27 mouse cellular contexts compared by ENCODE assay signal in the genomic region with DNA sequence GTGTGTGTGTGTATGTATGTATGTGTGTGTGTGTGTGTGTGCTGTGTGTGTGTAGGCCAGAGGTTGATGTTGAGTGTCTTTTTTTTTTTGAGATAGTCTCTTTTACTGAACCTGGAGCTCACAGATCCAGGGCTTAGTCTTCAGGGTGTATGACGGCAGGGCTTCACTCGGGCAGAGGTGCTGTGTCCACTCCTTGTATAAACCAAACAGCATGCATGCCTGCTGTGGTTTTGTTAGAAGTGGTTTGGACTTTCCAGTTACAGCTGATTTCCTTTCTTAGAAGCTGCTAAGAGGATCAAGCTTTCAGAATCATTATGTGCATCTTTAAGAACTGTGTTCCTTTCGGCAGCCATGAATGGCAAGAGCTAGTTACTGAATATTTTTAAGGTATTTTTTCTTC. TPM values are rescaled to one million over a fixed set of nuclear protein-coding genes. Genes with fewer than 3 reads are reported as not detected.
DNase-seq lines count a peak whose midpoint lies in the region; ATAC-seq and TF ChIP-seq lines count a peak whose summit lies in the region.
"Had no signal": no experiment of that assay in that cellular context is flagged by ENCODE, and none has a peak within 500 bp of the region (broad histone marks: within the 10 kb centered on the region; RNA-seq: fewer than 3 reads in every experiment).

No protein-coding gene starts in this region.

- H3K9me3 ChIP-seq in MEL (replicated peaks; ENCODE audit: insufficient read depth, low read length) = no peaks in the 10 kb centered on the region
- H3K9me3 ChIP-seq in midbrain, embryonic 16.5 days (replicated peaks; ENCODE audit: control insufficient read depth, low read length, poor library complexity, severe bottlenecking) = no peaks in the 10 kb centered on the region
- H3K9me3 ChIP-seq: embryonic facial prominence, embryonic 12.5 days; embryonic facial prominence, embryonic 15.5 days; G1E; hindbrain, embryonic 12.5 days; hindbrain, embryonic 15.5 days had no signal

- peak overlapping the region; percentile 89; the same call in 1 of the 2 replicates for H3K27ac ChIP-seq in MEL (ENCODE audit: control insufficient read depth, low read depth, low read length)
- peak overlapping the region; percentile 73; the same call in 1 of the 2 replicates for H3K27ac ChIP-seq in small intestine, adult 2 months (ENCODE audit: insufficient read depth, low read depth, low read length)
- no peak overlapping the region for H3K27ac ChIP-seq in gastrocnemius, adult 2 months
- H3K27ac ChIP-seq in midbrain, embryonic 16.5 days (ENCODE audit: low read length) = no peak overlapping the region
- H3K27ac ChIP-seq: embryonic facial prominence, embryonic 12.5 days; embryonic facial prominence, embryonic 15.5 days; hindbrain, embryonic 12.5 days; hindbrain, embryonic 15.5 days had no signal

- no peak overlapping the region for H3K9ac ChIP-seq in MEL (ENCODE audit: control insufficient read depth, low read depth, low read length, poor library complexity, severe bottlenecking)
- H3K9ac ChIP-seq in midbrain, embryonic 16.5 days (ENCODE audit: low read depth, low read length) = no peak overlapping the region
- H3K9ac ChIP-seq: embryonic facial prominence, embryonic 12.5 days; embryonic facial prominence, embryonic 15.5 days; forebrain, postnatal 0 days; hindbrain, embryonic 12.5 days; hindbrain, embryonic 15.5 days had no signal

- no peak for TF ChIP-seq POLR2A in MEL (IDR thresholded peaks at IDR 0.05; ENCODE audit: control insufficient read depth in 1 of 2, insufficient read depth in 1 of 2, low read depth in 1 of 2, low read length in 2 of 2, poor library complexity in 1 of 2)
- no peak for TF ChIP-seq POLR2A in small intestine, adult 2 months (IDR thresholded peaks at IDR 0.05; ENCODE audit: low read depth, low read length)

- DNase-seq in CD4-positive, CD25-positive, alpha-beta regulatory T cell, adult 2 months (ENCODE audit: low read depth, low spot score) = peak; percentile 38
- no peak for DNase-seq in MEL (ENCODE audit: low read depth, low spot score)
- DNase-seq in gastrocnemius, adult 2 months = no peak
- DNase-seq in adrenal gland, postnatal 36 days = no peak
- DNase-seq: adrenal gland, adult 8-10 months; adrenal gland, postnatal 25 days; cerebellum, adult 11 months; cerebellum, adult 2 months; cerebellum, adult 9-11 months; cerebellum, postnatal 36 days; forebrain, postnatal 0 days; gastrocnemius, postnatal 14 days; heart, adult 11 months; kidney, adult 18-20 months had no signal

- no peak overlapping the region for H3K4me3 ChIP-seq in MEL (ENCODE audit: control insufficient read depth in 1 of 2, insufficient read depth in 1 of 2, low read depth in 2 of 2, low read length in 2 of 2)
- no peak overlapping the region for H3K4me3 ChIP-seq in small intestine, adult 2 months (ENCODE audit: low read depth, low read length)
- H3K4me3 ChIP-seq in gastrocnemius, adult 2 months = no peak overlapping the region
- H3K4me3 ChIP-seq in midbrain, embryonic 16.5 days (ENCODE audit: low read depth, low read length) = no peak overlapping the region
- H3K4me3 ChIP-seq: embryonic facial prominence, embryonic 12.5 days; embryonic facial prominence, embryonic 15.5 days; hindbrain, embryonic 12.5 days; hindbrain, embryonic 15.5 days had no signal

- TF ChIP-seq RAD21 in MEL (IDR thresholded peaks at IDR 0.05; ENCODE audit: low read depth, low read length) = no peak

- peaks cover 18 to 27% of the 10 kb centered on the region in 2 experiments for H3K4me1 ChIP-seq in MEL (ENCODE audit: control insufficient read depth in 1 of 2, insufficient read depth in 2 of 2, low read length in 2 of 2)
- peaks cover 24% of the 10 kb centered on the region for H3K4me1 ChIP-seq in small intestine, adult 2 months (ENCODE audit: control insufficient read depth, insufficient read depth, insufficient read length, low read length)
- H3K4me1 ChIP-seq in midbrain, embryonic 16.5 days (ENCODE audit: control insufficient read depth, insufficient read depth, low read length) = no peaks in the 10 kb centered on the region
- H3K4me1 ChIP-seq: embryonic facial prominence, embryonic 12.5 days; embryonic facial prominence, embryonic 15.5 days; hindbrain, embryonic 12.5 days; hindbrain, embryonic 15.5 days had no signal

- TF ChIP-seq EP300 in MEL (IDR thresholded peaks at IDR 0.05; ENCODE audit: low read depth in 1 of 2, low read length in 2 of 2) = no peak

- no peak for ATAC-seq in CD4-positive, CD25-positive, alpha-beta regulatory T cell, adult 4 months
- ATAC-seq in inflammation-experienced regulatory T-cells, adult 6 months = peak; percentile 11
- ATAC-seq in midbrain, embryonic 16.5 days = no peak
- ATAC-seq: forebrain, embryonic 14.5 days; forebrain, postnatal 0 days; intestine, embryonic 16.5 days had no signal

- WGBS in small intestine, adult 2 months = 79% methylated on average over 3 of the region's 3 CpGs
- WGBS in midbrain, embryonic 16.5 days = 76% methylated on average over 3 of the region's 3 CpGs

- peaks cover 0 to 25% of the 10 kb centered on the region in 2 experiments; a peak in 2 of 4 replicates for H3K36me3 ChIP-seq in MEL (ENCODE audit: control insufficient read depth in 1 of 2, insufficient read depth in 2 of 2, low read length in 2 of 2)
- peaks cover 7% of the 10 kb centered on the region; the same call in 1 of the 2 replicates for H3K36me3 ChIP-seq in small intestine, adult 2 months (ENCODE audit: control insufficient read depth, insufficient read depth, low read length)
- no peaks in the 10 kb centered on the region; the same call in 1 of the 2 replicates for H3K36me3 ChIP-seq in midbrain, embryonic 16.5 days (ENCODE audit: control insufficient read depth, insufficient read depth, low read length)
- H3K36me3 ChIP-seq: embryonic facial prominence, embryonic 12.5 days had no signal

- no peak for TF ChIP-seq CTCF in MEL (IDR thresholded peaks at IDR 0.05 in 2 of 3, conservative IDR thresholded peaks at IDR 0.05 in 1 of 3; ENCODE audit: control insufficient read depth in 1 of 3, insufficient read depth in 1 of 3, low read depth in 2 of 3, low read length in 3 of 3, poor library complexity in 1 of 3, severe bottlenecking in 1 of 3)
- TF ChIP-seq CTCF in small intestine, adult 2 months (IDR thresholded peaks at IDR 0.05; ENCODE audit: extremely low read depth, insufficient read length, insufficient replicate concordance, low read depth, low read length) = no peak
- no peak for TF ChIP-seq CTCF in gastrocnemius, adult 2 months (IDR thresholded peaks at IDR 0.05)

- H3K27me3 ChIP-seq in MEL (ENCODE audit: control insufficient read depth in 1 of 2, insufficient read depth in 2 of 2, low read length in 2 of 2) = no peaks in the 10 kb centered on the region
- H3K27me3 ChIP-seq in small intestine, adult 2 months (ENCODE audit: control insufficient read depth, insufficient read depth, low read length) = no peaks in the 10 kb centered on the region
- no peaks in the 10 kb centered on the region for H3K27me3 ChIP-seq in midbrain, embryonic 16.5 days (ENCODE audit: control insufficient read depth, insufficient read depth, low read depth, low read length)
- H3K27me3 ChIP-seq: embryonic facial prominence, embryonic 12.5 days; embryonic facial prominence, embryonic 15.5 days; hindbrain, embryonic 12.5 days; hindbrain, embryonic 15.5 days had no signal

- H3K4me2 ChIP-seq in midbrain, embryonic 16.5 days (ENCODE audit: low read length) = no peak overlapping the region
- H3K4me2 ChIP-seq: embryonic facial prominence, embryonic 12.5 days; embryonic facial prominence, embryonic 15.5 days; heart, embryonic 11.5 days; hindbrain, embryonic 12.5 days; hindbrain, embryonic 15.5 days had no signal

- no peaks in the 10 kb centered on the region for H3K79me2 ChIP-seq in MEL (ENCODE audit: control insufficient read depth, insufficient read depth, low read length, poor library complexity)

- intact Hi-C loops in gastrocnemius, adult 2 months (cut with DNase I) = no loop called here

RNA-seq across cellular contexts. Expression of a gene that starts 18.6 kb away (rescaled TPM):
- polyA plus RNA-seq in CD4-positive, CD25-positive, alpha-beta regulatory T cell, adult 4 months (2017; shearing (Covaris generic)) = 10 to 100 TPM in 1 of 2 experiments, 1 to 10 TPM in 1; 9.0 to 19.3 TPM
- total RNA-seq in MEL (2012; rRNA removed) = 3.8 TPM in 2 replicates
- 1 to 10 TPM in 1 of 2 experiments, not detected in 1; 6.9 TPM for polyA plus RNA-seq in MEL (2012; ENCODE audit: insufficient read depth in 1 of 2, insufficient read length in 2 of 2, low read depth in 1 of 2, low replicate concordance in 2 of 2, missing spikeins in 1 of 2)
- polyA plus RNA-seq in inflammation-experienced regulatory T-cells, adult 6 months (2017; shearing (Covaris generic)) = 10 to 100 TPM; 10.7 to 16.2 (median 12.3) TPM
- polyA plus RNA-seq in small intestine, adult 2 months (2012; rRNA removed) = 7.6 and 13.7 TPM in 2 replicates
- 1 to 10 TPM; 7.2 to 8.6 TPM for total RNA-seq in gastrocnemius, adult 2 months (2021)
- 29.1 and 32.2 TPM in 2 replicates for polyA plus RNA-seq in midbrain, embryonic 16.5 days (2015; fragmentation: Nextera tagmentation; extraction: Ambion mirVana)
- total RNA-seq in adrenal gland, postnatal 36 days (2021) = 10 to 100 TPM in 1 of 2 experiments, 1 to 10 TPM in 1; 9.9 to 13.0 TPM

RNA-seq across cellular contexts. Expression of a gene that starts 18.8 kb away (rescaled TPM):
- polyA plus RNA-seq in CD4-positive, CD25-positive, alpha-beta regulatory T cell, adult 4 months (2017; shearing (Covaris generic)) = 1 to 10 TPM in 1 of 2 experiments, under 1 TPM in 1; 0.44 to 1.0 TPM
- total RNA-seq in MEL (2012; rRNA removed) = 0.33 and 0.54 TPM in 2 replicates
- under 1 TPM in 1 of 2 experiments, not detected in 1; 0.72 TPM for polyA plus RNA-seq in MEL (2012; ENCODE audit: insufficient read depth in 1 of 2, insufficient read length in 2 of 2, low read depth in 1 of 2, low replicate concordance in 2 of 2, missing spikeins in 1 of 2)
- polyA plus RNA-seq in inflammation-experienced regulatory T-cells, adult 6 months (2017; shearing (Covaris generic)) = under 1 TPM; 0.53 to 0.95 (median 0.75) TPM
- polyA plus RNA-seq in small intestine, adult 2 months (2012; rRNA removed) = 0.27 and 0.34 TPM in 2 replicates
- total RNA-seq in gastrocnemius, adult 2 months (2021) = under 1 TPM in 1 of 2 experiments, not detected in 1; 0.08 TPM
- polyA plus RNA-seq in midbrain, embryonic 16.5 days (2015; fragmentation: Nextera tagmentation; extraction: Ambion mirVana) = 4.7 and 5.4 TPM in 2 replicates
- total RNA-seq in adrenal gland, postnatal 36 days (2021) = 1 to 10 TPM in 1 of 2 experiments, under 1 TPM in 1; 0.69 to 1.0 TPM

RNA-seq across cellular contexts. Expression of a gene that starts 38.4 kb away (rescaled TPM):
- not detected for polyA plus RNA-seq in CD4-positive, CD25-positive, alpha-beta regulatory T cell, adult 4 months (2017; shearing (Covaris generic))
- not detected in 2 replicates for total RNA-seq in MEL (2012; rRNA removed)
- not detected for polyA plus RNA-seq in MEL (2012; ENCODE audit: insufficient read depth in 1 of 2, insufficient read length in 2 of 2, low read depth in 1 of 2, low replicate concordance in 2 of 2, missing spikeins in 1 of 2)
- polyA plus RNA-seq in inflammation-experienced regulatory T-cells, adult 6 months (2017; shearing (Covaris generic)) = 1 to 10 TPM in 1 of 3 experiments, not detected in 2; 5.1 TPM
- 0.65 TPM in 1 of 2 replicates, not detected in the other for polyA plus RNA-seq in small intestine, adult 2 months (2012; rRNA removed)
- not detected for total RNA-seq in gastrocnemius, adult 2 months (2021)
- 0.80 and 1.4 TPM in 2 replicates for polyA plus RNA-seq in midbrain, embryonic 16.5 days (2015; fragmentation: Nextera tagmentation; extraction: Ambion mirVana)
- not detected for total RNA-seq in adrenal gland, postnatal 36 days (2021)
- total RNA-seq: adrenal gland, adult 8-10 months; adrenal gland, postnatal 25 days; forebrain, postnatal 0 days; heart, postnatal 25 days had no signal

RNA-seq across cellular contexts. Expression of a gene that starts 49.9 kb away (rescaled TPM):
- 1 to 10 TPM; 7.2 TPM for polyA plus RNA-seq in CD4-positive, CD25-positive, alpha-beta regulatory T cell, adult 4 months (2017; shearing (Covaris generic))
- 7.3 and 8.3 TPM in 2 replicates for total RNA-seq in MEL (2012; rRNA removed)
- 10 to 100 TPM in 1 of 2 experiments, not detected in 1; 40.1 TPM for polyA plus RNA-seq in MEL (2012; ENCODE audit: insufficient read depth in 1 of 2, insufficient read length in 2 of 2, low read depth in 1 of 2, low replicate concordance in 2 of 2, missing spikeins in 1 of 2)
- polyA plus RNA-seq in inflammation-experienced regulatory T-cells, adult 6 months (2017; shearing (Covaris generic)) = 1 to 10 TPM; 4.4 to 5.9 (median 4.7) TPM
- polyA plus RNA-seq in small intestine, adult 2 months (2012; rRNA removed) = 23.4 and 34.4 TPM in 2 replicates
- 10 to 100 TPM in 1 of 2 experiments, 1 to 10 TPM in 1; 8.5 to 10.0 TPM for total RNA-seq in gastrocnemius, adult 2 months (2021)
- 18.5 and 24.0 TPM in 2 replicates for polyA plus RNA-seq in midbrain, embryonic 16.5 days (2015; fragmentation: Nextera tagmentation; extraction: Ambion mirVana)
- 10 to 100 TPM; 50.5 to 82.0 TPM for total RNA-seq in adrenal gland, postnatal 36 days (2021)

Comparison
In these comparisons a context has a peak if more than half of its experiments do, and no peak if none do; other contexts are left out.
1. H3K27ac ChIP-seq: peak in MEL (single experiment) and small intestine, adult 2 months (single experiment); none in gastrocnemius, adult 2 months (single experiment) and midbrain, embryonic 16.5 days (single experiment).